Mouse (Mus musculus): ENCODE data around the gene Cfap97d1.

The Cfap97d1 gene
- long read RNA-seq, experiment 1 = 0 reads
- long read RNA-seq, experiment 2 = 0 reads

GRCm38 (mm10) chr11:101984054-101985025 lies at the start of gene Cfap97d1:
Gene Cfap97d1 (plus strand): TSS chr11:101984279.
- intact Hi-C loops (cut with DNase I) = no loop called here

GRCm38 (mm10) chr11:101935743-101936142 lies 48.3 kb upstream of the Cfap97d1 start:
- intact Hi-C loops (cut with DNase I) = no loop called here

- intact Hi-C loops (cut with DNase I) = no loop called here
These were observed 47.7 kb upstream of the Cfap97d1 start for GRCm38 (mm10) chr11:101936421-101936820.

- intact Hi-C loops (cut with DNase I) = no loop called here
These were observed 47.0 kb upstream of the Cfap97d1 start for GRCm38 (mm10) chr11:101937108-101937507.

GRCm38 (mm10) chr11:101943055-101943454 lies 41.0 kb upstream of the Cfap97d1 start:
- intact Hi-C loops (cut with DNase I) = no loop called here

GRCm38 (mm10) chr11:101946525-101946924 lies 37.6 kb upstream of the Cfap97d1 start:
- intact Hi-C loops (cut with DNase I) = no loop called here

- intact Hi-C loops (cut with DNase I) = no loop called here
These were observed 34.1 kb upstream of the Cfap97d1 start for GRCm38 (mm10) chr11:101950021-101950420.

- intact Hi-C loops (cut with DNase I) = no loop called here
These were observed 31.3 kb upstream of the Cfap97d1 start for GRCm38 (mm10) chr11:101952541-101953341.

- intact Hi-C loops (cut with DNase I) = no loop called here
These were observed 30.6 kb upstream of the Cfap97d1 start for GRCm38 (mm10) chr11:101953441-101953840.

GRCm38 (mm10) chr11:101957476-101957875 lies 26.6 kb upstream of the Cfap97d1 start:
- intact Hi-C loops (cut with DNase I) = no loop called here

- intact Hi-C loops (cut with DNase I) = no loop called here
These were observed 21.0 kb upstream of the Cfap97d1 start for GRCm38 (mm10) chr11:101963043-101963442.

- intact Hi-C loops (cut with DNase I) = no loop called here
These were observed 20.4 kb upstream of the Cfap97d1 start for GRCm38 (mm10) chr11:101963473-101964291.

GRCm38 (mm10) chr11:101964647-101965046 lies 19.4 kb upstream of the Cfap97d1 start:
- intact Hi-C loops (cut with DNase I) = no loop called here

GRCm38 (mm10) chr11:101965553-101965952 lies 18.5 kb upstream of the Cfap97d1 start:
- intact Hi-C loops (cut with DNase I) = no loop called here

GRCm38 (mm10) chr11:101966965-101967614 lies 17.0 kb upstream of the Cfap97d1 start, which contains the start of gene Sost:
Gene Sost (minus strand): TSS chr11:101967015.
- intact Hi-C loops (cut with DNase I) = no loop called here

GRCm38 (mm10) chr11:101968311-101968710 lies 15.8 kb upstream of the Cfap97d1 start:
- intact Hi-C loops (cut with DNase I) = loop anchor here (1.0 kb wide), 1 partner anchor 48 kb away; no protein-coding TSS in a partner anchor

GRCm38 (mm10) chr11:101968791-101969190 lies 15.3 kb upstream of the Cfap97d1 start:
- intact Hi-C loops (cut with DNase I) = loop anchor here (1.0 kb wide), 1 partner anchor 48 kb away; no protein-coding TSS in a partner anchor

- intact Hi-C loops (cut with DNase I) = loop anchor here (5.0 kb wide), 1 partner anchor 158 kb away; no protein-coding TSS in a partner anchor
These were observed 14.2 kb upstream of the Cfap97d1 start for GRCm38 (mm10) chr11:101969835-101970234.

- intact Hi-C loops (cut with DNase I) = loop anchor here (5.0 kb wide), 1 partner anchor 159 kb away; no protein-coding TSS in a partner anchor
These were observed 12.7 kb upstream of the Cfap97d1 start for GRCm38 (mm10) chr11:101971410-101971809.

GRCm38 (mm10) chr11:101972097-101972496 lies 12.0 kb upstream of the Cfap97d1 start:
- intact Hi-C loops (cut with DNase I) = loop anchor here (5.0 kb wide), 1 partner anchor 160 kb away; no protein-coding TSS in a partner anchor
